Mouse (Mus musculus) MEL (cell line): ENCODE measurements around the gene Thrap3.

ENCODE experiments used
- CHD2 ChIP-seq: IDR thresholded peaks from 2 replicates; pipeline ENCODE4 v1.6.1; 2011; ENCODE audit warnings: low read length, improper control_type of control experiment
- CTCF ChIP-seq, 3 experiments: IDR thresholded peaks in 2 of 3; conservative IDR thresholded peaks in 1 of 3; 2 replicates each; pipeline ENCODE4 v1.5.1; 2011 to 2012; ENCODE audit warnings: low read length in 3 of 3, low read depth in 2 of 3, mild to moderate bottlenecking in 2 of 3, improper control_type of control experiment in 1 of 3, inconsistent platforms in 1 of 3, mixed read lengths in 1 of 3, moderate library complexity in 1 of 3; ENCODE audit not compliant: control insufficient read depth in 1 of 3, insufficient read depth in 1 of 3, poor library complexity in 1 of 3, severe bottlenecking in 1 of 3
- E2F4 ChIP-seq: IDR thresholded peaks from 2 replicates; pipeline ENCODE4 v1.6.1; 2011; ENCODE audit warnings: low read depth, low read length, improper control_type of control experiment, borderline replicate concordance
- EP300 ChIP-seq, 2 experiments: IDR thresholded peaks; 2 replicates each; pipeline ENCODE4 v1.6.1; 2011; ENCODE audit warnings: improper control_type of control experiment in 2 of 2, low read length in 2 of 2, low read depth in 1 of 2, mild to moderate bottlenecking in 1 of 2
- ETS1 ChIP-seq: IDR thresholded peaks from 2 replicates; pipeline ENCODE4 v1.6.1; 2012; ENCODE audit warnings: low read depth, mild to moderate bottlenecking, inconsistent platforms, low read length, improper control_type of control experiment, moderate library complexity
- MAFK ChIP-seq: IDR thresholded peaks from 2 replicates; pipeline ENCODE4 v1.6.1; 2011; ENCODE audit warnings: low read depth, mild to moderate bottlenecking, low read length, improper control_type of control experiment, borderline replicate concordance
- MAZ ChIP-seq: IDR thresholded peaks from 2 replicates; pipeline ENCODE4 v1.6.1; 2012; ENCODE audit warnings: low read depth, mild to moderate bottlenecking, inconsistent platforms, low read length, improper control_type of control experiment
- MYB ChIP-seq: IDR thresholded peaks from 2 replicates; pipeline ENCODE4 v1.6.1; 2011; ENCODE audit warnings: mild to moderate bottlenecking, low read depth, low read length, improper control_type of control experiment
- NRF1 ChIP-seq: IDR thresholded peaks from 2 replicates; pipeline ENCODE4 v1.6.1; 2014; ENCODE audit warnings: low read depth, mild to moderate bottlenecking, inconsistent platforms, low read length, improper control_type of control experiment, moderate library complexity; ENCODE audit not compliant: poor library complexity, insufficient read depth, severe bottlenecking
- POLR2A ChIP-seq, 2 experiments: IDR thresholded peaks; 2 replicates each; pipeline ENCODE4 v1.6.1; 2011 to 2012; ENCODE audit warnings: low read length in 2 of 2, mild to moderate bottlenecking in 2 of 2, control low read depth in 1 of 2, improper control_type of control experiment in 1 of 2, low read depth in 1 of 2, moderate library complexity in 1 of 2; ENCODE audit not compliant: control insufficient read depth in 1 of 2, insufficient read depth in 1 of 2, poor library complexity in 1 of 2
- SMC3 ChIP-seq: IDR thresholded peaks from 2 replicates; pipeline ENCODE4 v1.6.1; 2011; ENCODE audit warnings: low read depth, low read length, improper control_type of control experiment
- TBP ChIP-seq: IDR thresholded peaks from 2 replicates; pipeline ENCODE4 v1.8.0; 2011; ENCODE audit warnings: low read depth, low read length, improper control_type of control experiment
- USF1 ChIP-seq: IDR thresholded peaks from 2 replicates; pipeline ENCODE4 v1.6.1; 2014; ENCODE audit warnings: low read depth, mild to moderate bottlenecking, inconsistent platforms, low read length, improper control_type of control experiment, moderate library complexity

DNA sequence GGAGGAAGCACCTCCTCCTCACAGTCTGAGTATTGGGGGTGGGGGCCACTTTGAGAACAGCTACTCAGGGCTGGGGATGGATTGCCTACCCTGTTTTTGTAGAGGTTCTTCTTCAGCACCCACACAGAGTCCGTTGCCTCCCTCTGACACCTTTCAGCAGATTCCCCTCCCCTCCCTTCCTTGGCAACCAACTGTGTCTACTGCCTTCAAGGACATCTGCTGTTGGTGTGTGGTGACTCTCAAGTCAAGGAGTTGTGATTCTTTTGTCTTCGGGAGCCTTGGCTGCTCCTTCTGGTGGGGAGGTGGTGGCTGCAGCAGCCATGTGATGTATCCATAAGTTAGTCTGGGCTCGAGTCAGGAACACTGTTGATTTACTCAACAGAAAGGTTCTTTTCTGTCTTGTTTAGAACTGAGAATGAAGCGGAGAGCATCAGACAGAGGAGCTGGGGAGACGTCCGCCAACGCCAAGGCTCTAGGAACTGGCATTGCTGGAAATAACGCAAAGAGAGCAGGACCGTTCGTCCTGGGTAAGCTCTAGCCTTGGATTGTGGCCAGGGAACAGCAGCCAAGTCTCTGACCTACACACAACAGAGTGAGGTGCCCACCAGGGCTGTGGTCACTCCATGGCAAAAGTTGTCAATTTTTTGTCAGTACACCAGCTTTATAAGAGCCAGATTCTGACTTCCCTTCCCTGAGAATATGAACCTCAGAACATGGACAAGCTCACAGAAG, 79.1 kb downstream of the Thrap3 start:
- no peak for TF ChIP-seq SMC3
- TF ChIP-seq MAZ = no peak
- no peak for TF ChIP-seq POLR2A (IDR thresholded peaks at IDR 0.05; ENCODE audit: control insufficient read depth in 1 of 2, insufficient read depth in 1 of 2, low read depth in 1 of 2, low read length in 2 of 2, poor library complexity in 1 of 2)
- TF ChIP-seq CTCF (IDR thresholded peaks at IDR 0.05 in 2 of 3, conservative IDR thresholded peaks at IDR 0.05 in 1 of 3; ENCODE audit: control insufficient read depth in 1 of 3, insufficient read depth in 1 of 3, low read depth in 2 of 3, low read length in 3 of 3, poor library complexity in 1 of 3, severe bottlenecking in 1 of 3) = no peak
- TF ChIP-seq MAFK = no peak
- no peak for TF ChIP-seq CHD2
- TF ChIP-seq MYB = no peak
- TF ChIP-seq TBP = no peak
- TF ChIP-seq EP300 (IDR thresholded peaks at IDR 0.05; ENCODE audit: low read depth in 1 of 2, low read length in 2 of 2) = no peak
- no peak for TF ChIP-seq NRF1
- no peak for TF ChIP-seq ETS1
- no peak for TF ChIP-seq USF1
- no peak for TF ChIP-seq E2F4
